Mouse (Mus musculus): ENCODE measurements at regions not wholly inside any gene's neighbourhood (a gene's known extent, or its start where the extent isn't known, plus 50 kb on each side); places are given as distances from the start of the nearest gene placed in this dataset.

DNA sequence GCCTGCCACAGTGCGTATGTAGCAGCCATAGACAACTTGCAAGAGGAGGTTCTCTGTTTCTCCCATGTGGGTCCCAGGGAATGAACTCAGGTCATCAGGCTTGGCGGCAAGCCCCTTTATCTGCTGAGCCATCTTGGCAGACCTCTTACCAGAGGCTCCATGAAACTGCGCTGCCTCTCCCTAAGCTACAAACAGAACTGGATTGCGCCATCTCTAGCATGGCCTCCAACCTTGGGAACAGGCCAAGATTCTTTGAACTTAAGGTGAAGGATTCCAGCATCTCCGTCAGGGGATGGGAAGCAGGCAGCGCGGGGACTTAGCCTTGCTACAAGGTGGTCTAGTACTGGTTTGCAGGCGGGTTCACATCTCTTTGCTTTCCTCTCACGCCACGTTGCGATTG is 201.8 kb upstream of the Kazn start:
- no peak for ATAC-seq (ENCODE audit: low FRiP score, low TSS enrichment)
- Histone ChIP-seq H3K4me1 (ENCODE audit: control insufficient read depth, insufficient read depth, low read length) (no peaks in the 10 kb centered on the region), H3K4me3 (ENCODE audit: low read length) (no peak overlapping the region), H3K27me3 (ENCODE audit: control insufficient read depth, insufficient read depth, low read length) (no peaks in the 10 kb centered on the region), H3K9me3 (ENCODE audit: control insufficient read depth, low read length) (no peaks in the 10 kb centered on the region), H3K36me3 (ENCODE audit: control insufficient read depth, insufficient read depth, low read length) (no peaks in the 10 kb centered on the region), H3K4me2 (replicated peaks; ENCODE audit: low read depth, low read length) (no peak overlapping the region), H3K9ac (ENCODE audit: low read depth, low read length) (no peak overlapping the region), H3K27ac (ENCODE audit: low read depth, low read length) (no peak overlapping the region)
- WGBS: 90% methylated on average over 11 of the region's 11 CpGs

DNA sequence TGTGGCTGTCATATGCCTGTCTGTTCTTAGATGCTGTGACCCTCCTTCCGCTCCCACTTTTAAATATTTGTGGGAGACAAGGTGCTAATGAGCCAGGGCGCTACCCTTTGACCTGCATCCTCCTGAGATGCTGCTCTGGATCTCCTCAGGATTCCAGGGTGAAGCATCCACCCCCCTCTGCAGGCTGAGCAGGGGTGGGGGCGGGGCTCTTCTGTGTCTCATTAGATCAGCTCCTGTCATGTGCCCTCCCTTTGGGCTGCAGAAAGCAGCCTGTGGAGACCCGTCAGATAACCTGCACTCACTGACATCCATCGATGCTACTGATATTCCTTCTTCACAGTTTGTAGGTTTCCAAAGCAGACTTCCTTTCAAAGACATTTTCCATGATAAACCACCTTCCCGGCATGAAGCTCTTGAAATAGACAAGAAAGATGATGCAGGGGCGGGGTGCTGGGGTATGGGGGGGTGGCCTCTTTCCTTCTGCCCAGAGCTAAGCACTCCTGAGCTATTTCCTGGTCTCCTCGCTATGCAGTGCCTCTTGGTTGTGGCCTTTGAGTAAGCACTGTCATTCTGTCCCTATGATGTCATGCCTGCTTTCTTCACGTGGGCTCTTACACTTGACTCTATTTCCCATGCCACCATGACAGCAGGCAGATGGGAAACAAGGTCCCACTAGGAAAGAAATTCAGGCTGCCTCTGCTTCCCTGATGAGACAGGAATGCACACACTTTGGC is 200.4 kb upstream of the Kazn start:
- no peak for ATAC-seq (ENCODE audit: low FRiP score, low TSS enrichment)
- 69% methylated on average over 9 of the region's 9 CpGs for WGBS

GRCm38 (mm10) chr4:142424596-142424995 is 185.4 kb upstream of the Kazn start:
- 75% methylated on average over 3 of the region's 3 CpGs for WGBS
- Histone ChIP-seq H3K4me3 (ENCODE audit: low read length) (no peak overlapping the region), H3K4me1 (ENCODE audit: control insufficient read depth, insufficient read depth, low read length) (no peaks in the 10 kb centered on the region), H3K9me3 (ENCODE audit: control insufficient read depth, low read length) (no peaks in the 10 kb centered on the region), H3K9ac (ENCODE audit: low read depth, low read length) (no peak overlapping the region), H3K4me2 (replicated peaks; ENCODE audit: low read depth, low read length) (no peak overlapping the region), H3K36me3 (ENCODE audit: control insufficient read depth, insufficient read depth, low read length) (no peaks in the 10 kb centered on the region), H3K27ac (ENCODE audit: low read depth, low read length) (no peak overlapping the region), H3K27me3 (ENCODE audit: control insufficient read depth, insufficient read depth, low read length) (no peaks in the 10 kb centered on the region)
- no peak for ATAC-seq (ENCODE audit: low FRiP score, low TSS enrichment)

More for the DNA sequence above, 200.4 kb upstream of the Kazn start:
- H3K27me3 ChIP-seq (ENCODE audit: control insufficient read depth, insufficient read depth, low read length): no peaks in the 10 kb centered on the region
- no peaks in the 10 kb centered on the region for H3K36me3 ChIP-seq (ENCODE audit: control insufficient read depth, insufficient read depth, low read length)
- no peak overlapping the region for H3K9ac ChIP-seq (ENCODE audit: low read depth, low read length)
- H3K4me2 ChIP-seq (replicated peaks; ENCODE audit: low read depth, low read length): no peak overlapping the region
- H3K9me3 ChIP-seq (ENCODE audit: control insufficient read depth, low read length): no peaks in the 10 kb centered on the region
- H3K27ac ChIP-seq (ENCODE audit: low read depth, low read length): no peak overlapping the region
- H3K4me3 ChIP-seq (ENCODE audit: low read length): no peak overlapping the region
- H3K4me1 ChIP-seq (ENCODE audit: control insufficient read depth, insufficient read depth, low read length): no peaks in the 10 kb centered on the region

DNA sequence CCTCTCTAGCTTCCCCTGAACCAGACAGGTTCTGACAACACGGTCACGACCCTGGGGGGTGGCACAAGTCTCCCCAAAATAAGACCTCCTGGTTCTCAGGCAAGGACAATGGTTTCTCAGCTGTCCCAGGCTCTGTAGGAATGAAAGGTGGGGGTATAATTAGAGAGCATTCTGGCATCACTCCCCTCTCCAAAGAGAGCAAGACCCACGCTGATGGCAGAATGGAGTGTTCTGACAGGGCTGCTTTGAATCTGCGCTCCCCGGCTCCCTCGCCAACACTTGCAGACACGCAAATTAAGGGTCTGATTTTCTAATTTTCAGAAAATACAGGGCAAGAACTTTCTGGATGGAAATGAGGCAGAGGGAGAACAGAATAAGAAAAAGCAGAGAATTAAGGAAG is 181.2 kb upstream of the Kazn start:
- Histone ChIP-seq H3K4me1 (ENCODE audit: control insufficient read depth, insufficient read depth, low read length) (no peaks in the 10 kb centered on the region), H3K9me3 (ENCODE audit: control insufficient read depth, low read length) (no peaks in the 10 kb centered on the region), H3K27me3 (ENCODE audit: control insufficient read depth, insufficient read depth, low read length) (no peaks in the 10 kb centered on the region), H3K27ac (ENCODE audit: low read depth, low read length) (no peak overlapping the region), H3K9ac (ENCODE audit: low read depth, low read length) (no peak overlapping the region), H3K36me3 (ENCODE audit: control insufficient read depth, insufficient read depth, low read length) (no peaks in the 10 kb centered on the region), H3K4me2 (replicated peaks; ENCODE audit: low read depth, low read length) (no peak overlapping the region), H3K4me3 (ENCODE audit: low read length) (no peak overlapping the region)
- 88% methylated on average over 7 of the region's 7 CpGs for WGBS
- ATAC-seq (ENCODE audit: low FRiP score, low TSS enrichment): no peak

DNA sequence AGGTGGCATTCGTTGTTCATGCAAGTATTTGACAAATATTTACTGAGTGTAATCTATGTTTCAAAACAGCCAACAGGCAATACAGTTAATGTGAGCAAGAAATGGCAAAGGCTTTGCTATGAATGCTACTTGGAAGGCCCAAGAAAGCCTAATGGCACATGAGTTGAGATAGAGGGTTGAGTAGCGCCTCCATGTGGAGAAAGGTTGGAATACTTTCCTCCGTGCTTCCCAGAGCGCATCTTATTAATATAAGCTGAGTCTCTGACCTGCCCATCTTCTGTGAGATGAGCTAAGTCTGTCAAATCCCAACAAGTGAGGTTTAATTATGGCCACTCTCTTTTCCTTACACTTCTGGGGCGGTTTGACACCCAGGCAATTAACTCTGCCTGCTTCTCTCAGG is 175.7 kb upstream of the Kazn start:
- ATAC-seq (ENCODE audit: low FRiP score, low TSS enrichment): no peak
- Histone ChIP-seq H3K4me2 (replicated peaks; ENCODE audit: low read depth, low read length) (no peak overlapping the region), H3K9me3 (ENCODE audit: control insufficient read depth, low read length) (no peaks in the 10 kb centered on the region), H3K36me3 (ENCODE audit: control insufficient read depth, insufficient read depth, low read length) (no peaks in the 10 kb centered on the region), H3K9ac (ENCODE audit: low read depth, low read length) (no peak overlapping the region), H3K4me3 (ENCODE audit: low read length) (no peak overlapping the region), H3K4me1 (ENCODE audit: control insufficient read depth, insufficient read depth, low read length) (no peaks in the 10 kb centered on the region), H3K27me3 (ENCODE audit: control insufficient read depth, insufficient read depth, low read length) (no peaks in the 10 kb centered on the region), H3K27ac (ENCODE audit: low read depth, low read length) (no peak overlapping the region)
- WGBS: 72% methylated on average over 5 of the region's 5 CpGs

GRCm38 (mm10) chr4:142411792-142412191 is 172.6 kb upstream of the Kazn start:
- Histone ChIP-seq H3K36me3 (ENCODE audit: control insufficient read depth, insufficient read depth, low read length) (no peaks in the 10 kb centered on the region), H3K27me3 (ENCODE audit: control insufficient read depth, insufficient read depth, low read length) (no peaks in the 10 kb centered on the region), H3K4me1 (ENCODE audit: control insufficient read depth, insufficient read depth, low read length) (no peaks in the 10 kb centered on the region), H3K4me2 (replicated peaks; ENCODE audit: low read depth, low read length) (no peak overlapping the region), H3K9me3 (ENCODE audit: control insufficient read depth, low read length) (no peaks in the 10 kb centered on the region), H3K9ac (ENCODE audit: low read depth, low read length) (no peak overlapping the region), H3K4me3 (ENCODE audit: low read length) (no peak overlapping the region), H3K27ac (ENCODE audit: low read depth, low read length) (no peak overlapping the region)
- 88% methylated on average over 5 of the region's 5 CpGs for WGBS
- no peak for ATAC-seq (ENCODE audit: low FRiP score, low TSS enrichment)

- no peak overlapping the region for H3K27ac ChIP-seq (ENCODE audit: low read depth, low read length)
- H3K4me1 ChIP-seq (ENCODE audit: control insufficient read depth, insufficient read depth, low read length): no peaks in the 10 kb centered on the region
- no peak overlapping the region for H3K4me2 ChIP-seq (replicated peaks; ENCODE audit: low read depth, low read length)
- no peak for ATAC-seq (ENCODE audit: low FRiP score, low TSS enrichment)
- no peaks in the 10 kb centered on the region for H3K27me3 ChIP-seq (ENCODE audit: control insufficient read depth, insufficient read depth, low read length)
- H3K36me3 ChIP-seq (ENCODE audit: control insufficient read depth, insufficient read depth, low read length): no peaks in the 10 kb centered on the region
- 67% methylated on average over 26 of the region's 26 CpGs for WGBS
- H3K4me3 ChIP-seq (ENCODE audit: low read length): no peak overlapping the region
- H3K9ac ChIP-seq (ENCODE audit: low read depth, low read length): no peak overlapping the region
- H3K9me3 ChIP-seq (ENCODE audit: control insufficient read depth, low read length): no peaks in the 10 kb centered on the region
Observed at GRCm38 (mm10) chr4:142410596-142411573, 171.7 kb upstream of the Kazn start.

DNA sequence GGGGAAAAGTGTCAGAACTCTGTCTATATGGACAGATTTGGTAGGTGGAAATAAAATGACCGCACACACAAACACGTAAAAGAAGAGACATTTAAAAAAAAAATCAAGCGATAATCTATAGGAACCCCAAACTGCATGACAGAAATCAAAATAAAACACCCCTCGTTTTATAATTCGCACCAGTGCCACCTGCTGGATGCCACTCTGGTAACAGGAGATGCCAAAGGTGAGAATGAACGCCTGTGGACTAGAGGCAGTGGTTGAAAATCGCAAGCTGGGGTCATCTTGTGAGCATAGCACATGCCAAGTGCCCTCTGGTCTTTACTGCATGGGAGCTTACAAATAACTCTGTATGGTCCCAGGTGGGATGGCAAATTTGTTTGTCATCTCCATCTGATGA is 158.7 kb upstream of the Kazn start:
- no peaks in the 10 kb centered on the region for H3K4me1 ChIP-seq (ENCODE audit: control insufficient read depth, insufficient read depth, low read length)
- whole genome bisulfite sequencing: 75% methylated on average over 7 of the region's 7 CpGs
- H3K4me2 ChIP-seq (replicated peaks; ENCODE audit: low read depth, low read length): no peak overlapping the region
- peaks cover 2% of the 10 kb centered on the region; the same call in 1 of the 2 replicates for H3K9me3 ChIP-seq (ENCODE audit: control insufficient read depth, low read length)
- no peaks in the 10 kb centered on the region for H3K27me3 ChIP-seq (ENCODE audit: control insufficient read depth, insufficient read depth, low read length)
- no peak overlapping the region for H3K27ac ChIP-seq (ENCODE audit: low read depth, low read length)
- H3K9ac ChIP-seq (ENCODE audit: low read depth, low read length): no peak overlapping the region
- no peak overlapping the region for H3K4me3 ChIP-seq (ENCODE audit: low read length)
- no peaks in the 10 kb centered on the region for H3K36me3 ChIP-seq (ENCODE audit: control insufficient read depth, insufficient read depth, low read length)
- ATAC-seq (ENCODE audit: low FRiP score, low TSS enrichment): no peak

- ATAC-seq (ENCODE audit: low FRiP score, low TSS enrichment): no peak
- WGBS: 50% methylated on average over 2 of the region's 2 CpGs
- no peaks in the 10 kb centered on the region for H3K27me3 ChIP-seq (ENCODE audit: control insufficient read depth, insufficient read depth, low read length)
- no peak overlapping the region for H3K4me2 ChIP-seq (replicated peaks; ENCODE audit: low read depth, low read length)
- no peak overlapping the region for H3K4me3 ChIP-seq (ENCODE audit: low read length)
- 0 out of 2 replicates have a peak, but pooled peaks cover 2% of the 10 kb centered on the region for H3K9me3 ChIP-seq (ENCODE audit: control insufficient read depth, low read length)
- no peaks in the 10 kb centered on the region for H3K36me3 ChIP-seq (ENCODE audit: control insufficient read depth, insufficient read depth, low read length)
- no peak overlapping the region for H3K9ac ChIP-seq (ENCODE audit: low read depth, low read length)
- no peak overlapping the region for H3K27ac ChIP-seq (ENCODE audit: low read depth, low read length)
- H3K4me1 ChIP-seq (ENCODE audit: control insufficient read depth, insufficient read depth, low read length): peaks cover 4% of the 10 kb centered on the region; the same call in 1 of the 2 replicates
Observed at GRCm38 (mm10) chr4:142392924-142393323, 153.7 kb upstream of the Kazn start.

Data from kidney, embryonic 14.5 days (tissue).